Mouse (Mus musculus) common myeloid progenitor, adult 5-6 weeks (primary cell): ENCODE data around the gene Gm28870. TPM values are rescaled to one million over a fixed set of nuclear protein-coding genes. Genes with fewer than 3 reads are reported as not detected.
"Not testable (repeated sequence)": the region's sequence is repeated elsewhere in the genome, so short reads cannot be mapped to it uniquely, and the experiment has no call there.

Experiments
- ATAC-seq: replicated peaks from 2 replicates; pipeline ENCODE4 v1.8.0; 2016; ENCODE audit warnings: low read depth, mild to moderate bottlenecking, moderate TSS enrichment, inconsistent platforms; ENCODE audit not compliant: poor library complexity, severe bottlenecking
- total RNA-seq: library from RNA; stranded (forward); fragments of 200-1000, 187-1606 nt; gene quantifications from 2 replicates; pipeline ENCODE4 v1.2.3, GENCODE M21; 2017

The Gm28870 gene
- not detected in 2 replicates for total RNA-seq

- not testable (repeated sequence) for ATAC-seq
Observed at GRCm38 (mm10) chrY:50096976-50097375, at the start of gene Gm28870. TSS of gene Gm28870 (plus strand) at chrY:50097276.
